Mouse (Mus musculus) left cerebral cortex, adult 8-10 months (tissue): ENCODE data around the gene Tmem231. TPM values are rescaled to one million over a fixed set of nuclear protein-coding genes. Genes with fewer than 3 reads are reported as not detected.
A peak's percentile ranks its signal among the peaks of the same experiment; 100 is the strongest.

ENCODE experiments used
- DNase-seq, 2 experiments: peaks; one replicate each; pipeline ENCODE4 v3.0.0; 2022; ENCODE audit warnings: low spot score in 2 of 2
- total RNA-seq, 4 experiments: library from RNA; stranded (reverse); gene quantifications; 2 replicates each; pipeline ENCODE4 v1.2.4; 2022

The Tmem231 gene
- total RNA-seq, 4 experiments from 2014 or later = 11.6 to 13.2 (median 12.5) TPM

- no peak for DNase-seq
Measured at GRCm38 (mm10) chr8:111909621-111910450, 23.8 kb downstream of the Tmem231 start, which contains the start of gene Chst5. Gene Chst5, minus strand, starts transcription at chr8:111910447.

DNA sequence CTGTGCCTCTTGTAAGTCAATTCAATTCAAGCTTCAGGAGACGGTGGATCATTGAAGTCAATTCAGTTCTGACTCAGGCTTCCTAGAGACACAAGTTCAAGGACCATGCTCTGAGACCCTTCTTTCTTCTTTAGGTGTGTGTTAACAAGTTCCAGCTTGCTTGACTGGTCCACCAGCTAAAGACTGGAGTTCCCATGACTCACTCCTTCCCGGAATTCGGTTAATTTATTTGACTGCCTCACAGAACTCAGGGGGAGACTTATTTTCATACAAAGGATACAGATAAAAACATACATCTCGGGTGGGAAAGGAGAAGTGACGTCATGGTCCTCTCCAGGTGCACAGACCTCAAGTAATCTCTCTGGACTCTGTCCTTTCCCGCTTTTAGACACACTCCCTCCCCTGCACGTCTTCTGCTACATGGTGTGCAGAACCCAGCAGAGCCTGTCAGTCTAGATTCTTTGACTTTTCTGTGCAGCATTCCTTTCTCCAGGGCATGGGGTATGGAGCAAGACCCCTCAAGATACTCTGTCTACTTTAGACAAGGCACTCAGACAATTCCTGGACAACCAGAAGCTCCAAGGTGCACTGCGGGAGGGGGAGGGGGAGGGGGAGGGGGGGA lies 28.1 kb downstream of the Tmem231 start:
- DNase-seq = no peak

GRCm38 (mm10) chr8:111902080-111902479 lies 31.6 kb downstream of the Tmem231 start:
- no peak for DNase-seq

DNA sequence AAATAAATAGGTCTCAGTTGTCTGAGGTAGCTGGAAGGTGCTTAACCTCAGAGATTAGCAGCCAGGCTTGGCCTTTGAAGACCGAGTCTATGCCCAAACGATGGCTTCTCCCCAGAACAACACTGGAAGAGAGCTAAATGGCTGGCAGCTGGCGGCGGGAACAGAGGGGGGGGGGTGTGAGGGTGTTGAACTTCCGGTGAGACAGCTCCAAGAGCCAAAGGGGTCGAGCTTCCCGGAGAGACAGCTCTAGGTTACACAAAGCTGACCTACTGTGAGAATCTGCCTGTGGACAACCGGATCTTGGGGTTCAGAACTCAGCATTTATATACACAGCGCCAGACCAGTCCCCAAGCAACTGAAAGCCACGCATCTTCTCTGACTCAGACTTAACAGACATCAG lies 35.1 kb downstream of the Tmem231 start:
- no peak for DNase-seq

DNA sequence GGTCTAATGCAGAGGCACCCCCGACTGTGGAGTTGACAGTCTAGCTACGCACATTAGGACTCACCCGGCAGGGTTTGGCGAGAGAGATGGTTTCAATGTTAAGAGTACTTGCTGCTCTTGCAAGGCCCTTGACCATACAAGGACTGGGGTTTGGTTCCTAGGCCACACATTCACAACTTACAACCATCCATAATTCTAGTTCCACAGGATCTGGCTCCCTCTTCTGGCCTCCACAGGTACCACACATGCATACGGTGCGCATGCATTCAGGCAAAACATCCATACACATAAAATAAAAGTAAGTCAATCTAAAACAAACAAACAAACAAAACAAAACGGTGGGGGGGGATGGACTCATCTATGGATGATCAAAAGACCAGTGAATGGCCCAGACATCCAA lies 38.7 kb downstream of the Tmem231 start:
- DNase-seq = no peak

DNA sequence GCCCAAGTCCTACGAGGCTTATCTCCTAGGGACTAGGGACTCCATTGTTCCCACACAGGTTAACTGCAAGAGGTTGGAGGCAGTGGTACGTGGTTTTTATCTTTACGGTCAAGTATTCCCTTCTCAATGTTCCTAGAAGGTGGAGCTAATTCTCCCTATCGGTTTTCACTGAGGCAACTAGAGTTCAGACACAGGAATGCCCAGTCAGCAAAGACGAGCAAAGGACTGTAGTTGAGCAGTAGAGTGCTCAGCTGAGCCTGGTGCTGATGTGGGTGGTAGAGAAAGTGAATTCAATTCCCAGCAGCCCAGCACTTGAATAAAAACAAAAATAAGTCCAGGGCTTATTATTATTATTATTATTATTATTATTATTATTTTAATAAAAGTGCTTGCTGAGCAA lies 41.1 kb downstream of the Tmem231 start:
- no peak for DNase-seq

- no peak for DNase-seq
Measured at GRCm38 (mm10) chr8:111891983-111892382, 41.7 kb downstream of the Tmem231 start.

- no peak for DNase-seq
Measured at GRCm38 (mm10) chr8:111890911-111891303, 42.8 kb downstream of the Tmem231 start.

DNA sequence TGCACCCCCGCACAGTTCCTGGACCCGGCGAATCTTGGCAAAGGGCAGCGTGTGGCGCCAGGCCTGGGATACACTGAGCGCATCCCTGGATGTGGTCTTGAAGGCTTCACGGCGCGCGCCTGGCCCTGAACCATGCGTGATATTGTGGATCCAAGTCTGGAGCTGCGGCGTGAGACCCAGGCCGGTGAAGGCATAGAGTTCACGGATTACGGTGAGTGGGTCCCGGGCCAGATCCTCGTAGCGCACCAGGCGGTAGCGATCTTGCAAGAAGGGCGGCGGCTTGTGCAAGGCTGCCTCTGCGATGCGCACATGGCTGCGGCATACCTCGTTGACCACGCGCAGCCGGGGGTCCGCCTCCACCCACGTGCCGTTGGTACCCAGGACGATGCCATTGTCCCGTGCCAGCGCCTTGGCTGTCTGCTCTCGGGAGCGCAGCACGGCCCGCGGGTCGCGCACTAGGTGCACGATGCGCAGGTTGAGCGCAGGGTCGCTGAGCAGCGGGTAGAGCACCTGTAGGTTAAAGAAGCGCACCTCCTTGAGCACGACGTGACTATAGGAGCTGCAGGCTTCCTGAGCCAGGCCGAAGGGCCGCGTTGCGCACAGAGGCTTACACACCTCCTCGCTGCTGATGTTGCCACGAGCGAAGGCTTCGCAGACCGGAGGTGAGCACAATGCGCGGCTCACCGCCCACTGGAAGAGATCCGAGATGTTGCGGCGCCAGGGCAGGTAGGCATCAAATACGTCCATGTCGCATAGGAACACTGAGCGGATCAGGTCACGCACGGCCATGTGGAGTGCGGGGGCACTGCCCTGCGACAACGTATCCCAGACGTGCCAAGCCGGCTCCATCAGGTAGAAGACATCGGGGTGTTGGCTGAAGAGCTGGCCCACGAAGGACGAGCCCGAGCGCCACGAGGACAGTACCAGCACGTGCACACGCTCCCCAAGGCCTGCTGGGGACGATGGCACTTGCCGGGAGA lies 43.5 kb downstream of the Tmem231 start:
- no peak for DNase-seq

GRCm38 (mm10) chr8:111888091-111888650 lies 45.5 kb downstream of the Tmem231 start:
- no peak for DNase-seq

- DNase-seq = no peak
Measured at GRCm38 (mm10) chr8:111887479-111887878, 46.2 kb downstream of the Tmem231 start.

DNA sequence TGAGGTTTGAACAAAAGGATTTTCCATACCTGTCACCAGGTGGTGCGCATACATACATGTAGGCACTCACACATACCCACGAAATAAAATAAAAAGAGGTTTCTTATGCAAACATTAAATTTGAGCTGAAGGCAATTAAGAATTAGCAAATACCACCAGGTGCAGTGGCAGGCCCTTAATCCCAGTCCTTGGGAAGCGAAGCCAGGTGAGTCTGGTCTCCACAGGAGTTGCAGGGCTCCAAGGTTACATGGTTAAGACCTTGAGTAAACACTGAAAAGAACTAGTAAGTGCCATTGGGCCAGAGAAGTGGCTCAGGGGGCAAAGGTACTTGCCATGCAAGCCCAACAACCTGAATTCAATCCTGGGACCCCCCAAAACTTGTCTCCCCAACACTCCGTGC lies 50.1 kb downstream of the Tmem231 start:
- DNase-seq = no peak

- DNase-seq = no peak
Measured at GRCm38 (mm10) chr8:111881591-111881990, 52.1 kb downstream of the Tmem231 start.

DNA sequence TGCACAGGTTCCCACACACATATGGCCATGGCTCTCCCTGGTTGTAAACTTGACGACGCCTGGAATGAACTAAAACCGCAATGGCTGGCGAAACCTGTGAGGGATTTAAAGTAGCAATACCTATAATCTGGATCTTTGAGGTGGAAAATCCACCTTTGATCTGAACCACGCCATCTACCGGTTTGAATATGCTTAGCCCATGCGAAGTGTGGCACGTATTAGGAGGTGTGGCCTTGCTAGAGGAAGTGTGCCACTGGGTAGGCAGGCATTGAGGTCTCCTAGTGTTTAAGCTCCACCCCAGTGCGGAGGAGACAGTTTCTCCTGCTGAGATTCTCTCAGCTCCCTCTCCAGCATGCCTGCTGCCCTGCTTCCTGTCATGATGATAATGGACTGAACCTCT lies 56.0 kb downstream of the Tmem231 start:
- DNase-seq = no peak

GRCm38 (mm10) chr8:111876355-111876948 lies 57.2 kb downstream of the Tmem231 start, which contains the start of gene Tmem170:
Gene Tmem170, minus strand, starts transcription at chr8:111876750.
- DNase-seq = peak; percentile 97 to 98

DNA sequence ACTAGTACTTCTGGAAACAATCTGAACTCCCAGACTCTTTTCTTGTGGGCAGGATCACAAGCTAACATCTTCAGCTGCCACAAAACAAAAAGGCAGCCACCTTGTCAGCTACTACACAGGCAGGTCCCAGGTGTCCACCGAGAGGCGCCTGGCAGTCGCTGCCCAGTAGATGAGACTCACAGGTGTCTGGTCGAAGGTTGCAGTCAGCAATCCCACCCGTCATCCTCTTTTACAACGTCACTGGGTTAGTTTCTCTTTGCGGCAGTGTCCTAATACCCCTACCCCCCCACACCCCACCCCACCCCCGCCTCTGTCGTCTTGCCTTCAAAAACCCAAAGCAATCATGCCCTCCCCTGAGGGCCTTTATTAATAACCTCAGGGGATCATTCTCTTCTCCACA lies 57.9 kb downstream of the Tmem231 start:
- no peak for DNase-seq

- no peak for DNase-seq
Measured at GRCm38 (mm10) chr8:111871278-111871677, 62.4 kb downstream of the Tmem231 start.

DNA sequence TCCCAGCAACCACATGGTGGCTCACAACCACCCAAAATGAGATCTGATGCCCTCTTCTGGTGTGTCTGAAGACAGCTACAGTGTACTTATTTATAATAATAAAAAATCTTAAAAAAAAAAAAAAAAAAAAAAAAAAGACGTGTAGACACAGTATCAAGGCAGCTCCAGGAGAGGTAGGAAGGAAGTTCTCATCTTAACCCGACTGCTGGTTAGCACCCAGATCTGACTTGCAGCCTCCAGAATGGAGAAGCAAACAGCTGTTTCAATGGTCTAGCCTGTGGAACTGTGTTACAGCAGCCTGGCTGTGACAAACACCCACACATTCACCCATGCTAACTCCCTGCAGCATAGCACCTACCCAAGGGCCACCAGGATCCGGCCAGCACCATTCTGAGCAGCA lies 63.3 kb downstream of the Tmem231 start:
- DNase-seq = no peak

- DNase-seq = no peak
Measured at GRCm38 (mm10) chr8:111868664-111869063, 65.0 kb downstream of the Tmem231 start.

DNA sequence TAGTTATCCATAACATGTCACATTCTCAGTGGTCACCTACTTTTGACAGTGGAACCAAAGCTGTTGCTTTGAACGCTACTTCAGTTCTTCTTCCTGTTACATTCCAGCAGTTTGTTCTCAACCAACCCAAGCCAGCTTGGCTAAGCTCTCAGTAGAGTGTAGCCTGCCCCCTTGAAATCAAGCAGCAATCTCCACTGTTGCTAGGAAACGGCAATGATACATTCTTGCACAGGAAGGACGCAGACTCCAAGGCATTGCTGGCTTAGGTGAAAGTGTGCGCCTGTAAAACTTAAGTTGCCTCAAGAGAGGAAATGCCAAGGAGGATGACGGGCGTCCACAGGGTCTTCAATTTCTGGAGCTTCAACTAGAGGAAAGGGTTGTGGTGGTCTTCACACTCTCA lies 67.8 kb downstream of the Tmem231 start:
- no peak for DNase-seq
